Mouse (Mus musculus) neural tube, embryonic 11.5 days (tissue): ENCODE measurements around the gene Zfp414. TPM values are rescaled to one million over a fixed set of nuclear protein-coding genes. Genes with fewer than 3 reads are reported as not detected.

Source experiments
- ATAC-seq: fragments of 200-750 bp; cut with Nextera tagmentation; 2 replicates; pipeline ENCODE4 v1.8.0; 2017; ENCODE audit warnings: moderate number of reproducible peaks, mild to moderate bottlenecking, moderate TSS enrichment, moderate library complexity; ENCODE audit not compliant: insufficient read depth, low FRiP score, low TSS enrichment
- DNase-seq: peaks from one replicate; pipeline ENCODE4 v3.0.0-alpha.2; 2015; ENCODE audit warnings: low spot score
- H3K27ac ChIP-seq: fragments of 300-500 bp; sonication (generic); 2 replicates; pipeline ENCODE4 v1.5.1; 2014; ENCODE audit warnings: low read depth, mild to moderate bottlenecking, low read length
- H3K27me3 ChIP-seq: fragments of 300-500 bp; sonication (generic); 2 replicates; pipeline ENCODE4 v1.6.1; 2014; ENCODE audit warnings: mild to moderate bottlenecking, low read length, mixed read lengths; ENCODE audit not compliant: control insufficient read depth, insufficient read depth
- H3K36me3 ChIP-seq: fragments of 300-500 bp; sonication (generic); 2 replicates; pipeline ENCODE4 v1.6.1; 2014; ENCODE audit warnings: mild to moderate bottlenecking, low read length, moderate library complexity, mixed read lengths; ENCODE audit not compliant: control insufficient read depth, insufficient read depth
- H3K4me1 ChIP-seq: fragments of 300-500 bp; sonication (generic); 2 replicates; pipeline ENCODE4 v1.6.1; 2014; ENCODE audit warnings: low read length, mixed read lengths; ENCODE audit not compliant: control insufficient read depth, insufficient read depth
- H3K4me2 ChIP-seq: fragments of 300-500 bp; sonication (generic); 2 replicates; pipeline ENCODE4 v1.6.1; 2014; ENCODE audit warnings: low read depth, mild to moderate bottlenecking, moderate library complexity
- H3K4me3 ChIP-seq: fragments of 300-500 bp; sonication (generic); 2 replicates; pipeline ENCODE4 v1.5.1; 2014; ENCODE audit warnings: low read depth, low read length
- H3K9ac ChIP-seq: fragments of 300-500 bp; sonication (generic); 2 replicates; pipeline ENCODE4 v1.6.1; 2014; ENCODE audit warnings: mild to moderate bottlenecking, low read length
- H3K9me3 ChIP-seq: fragments of 300-500 bp; sonication (generic); 2 replicates; pipeline ENCODE4 v1.6.1; 2016; ENCODE audit warnings: low read length; ENCODE audit not compliant: control insufficient read depth
- WGBS: fragments of 180-500 bp; shearing (Covaris S2); extraction: QIAGEN DNeasy Blood & Tissue Kit; methylation state at CpG from one replicate; pipeline ENCODE4 v1.1.7; 2014; 5-methylcytosine and 5-hydroxymethylcytosine counted together
- polyA plus RNA-seq: library from polyadenylated mRNA; unstranded; fragments of >200 nt; fragmentation: Nextera tagmentation; extraction: Ambion mirVana; gene quantifications from 2 replicates; pipeline ENCODE4 v1.2.1, GENCODE M21; 2014

Zfp414 gene
- polyA plus RNA-seq, 1 experiment from 2014 or later: 71.0 TPM

DNA sequence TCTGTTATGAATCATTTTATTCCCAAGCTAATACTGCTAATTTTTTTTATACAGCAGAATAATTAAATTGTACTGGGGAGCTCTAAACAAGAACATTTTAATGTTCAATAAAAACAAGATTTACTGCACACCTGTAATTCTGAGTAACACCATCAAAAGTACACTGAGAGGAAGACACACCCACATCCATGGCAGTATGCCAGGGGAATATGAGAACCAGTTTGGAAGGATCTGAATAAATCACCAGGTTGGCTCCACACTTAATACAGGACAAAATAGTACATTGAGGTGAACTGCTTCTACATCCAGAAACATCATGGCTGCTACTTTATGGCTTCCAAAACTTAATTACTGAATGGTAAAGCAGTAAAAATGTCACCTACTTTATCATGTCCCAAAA, 46.6 kb downstream of the Zfp414 start:
- no peaks in the 10 kb centered on the region for H3K27me3 ChIP-seq
- no peak overlapping the region for H3K27ac ChIP-seq
- H3K36me3 ChIP-seq: peaks cover 3% of the 10 kb centered on the region; the same call in 1 of the 2 replicates
- no peaks in the 10 kb centered on the region for H3K4me1 ChIP-seq
- H3K9ac ChIP-seq: no peak overlapping the region
- ATAC-seq: no peak
- DNase-seq: no peak
- H3K4me2 ChIP-seq: no peak overlapping the region
- H3K4me3 ChIP-seq: no peak overlapping the region
- no peaks in the 10 kb centered on the region for H3K9me3 ChIP-seq

DNA sequence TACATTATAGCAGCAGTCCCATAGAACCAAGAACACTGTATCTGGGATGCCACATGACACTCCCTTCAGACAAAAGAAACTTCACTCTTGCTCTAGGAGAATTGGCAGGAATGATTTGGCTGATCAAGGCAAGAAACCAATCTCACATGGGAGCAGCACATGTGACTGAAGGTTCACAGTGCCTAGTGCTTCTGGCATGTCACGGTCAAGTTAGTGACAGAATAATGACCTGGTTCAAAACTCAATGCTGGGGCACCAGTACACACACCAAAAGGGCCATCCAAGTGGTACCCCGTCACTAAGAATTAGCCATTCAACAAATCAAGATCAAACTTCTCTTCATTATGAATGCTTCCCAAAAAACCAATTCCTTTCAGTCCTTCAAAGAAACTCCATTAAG, 47.2 kb downstream of the Zfp414 start:
- 96% methylated on average over 2 of the region's 2 CpGs for WGBS
- Histone ChIP-seq H3K4me2 (no peak overlapping the region), H3K36me3 (peaks cover 3% of the 10 kb centered on the region; the same call in 1 of the 2 replicates), H3K4me1 (no peaks in the 10 kb centered on the region), H3K27me3 (no peaks in the 10 kb centered on the region), H3K27ac (no peak overlapping the region), H3K9me3 (no peaks in the 10 kb centered on the region), H3K4me3 (no peak overlapping the region), H3K9ac (no peak overlapping the region)
- ATAC-seq (no peak), DNase-seq (no peak)

DNA sequence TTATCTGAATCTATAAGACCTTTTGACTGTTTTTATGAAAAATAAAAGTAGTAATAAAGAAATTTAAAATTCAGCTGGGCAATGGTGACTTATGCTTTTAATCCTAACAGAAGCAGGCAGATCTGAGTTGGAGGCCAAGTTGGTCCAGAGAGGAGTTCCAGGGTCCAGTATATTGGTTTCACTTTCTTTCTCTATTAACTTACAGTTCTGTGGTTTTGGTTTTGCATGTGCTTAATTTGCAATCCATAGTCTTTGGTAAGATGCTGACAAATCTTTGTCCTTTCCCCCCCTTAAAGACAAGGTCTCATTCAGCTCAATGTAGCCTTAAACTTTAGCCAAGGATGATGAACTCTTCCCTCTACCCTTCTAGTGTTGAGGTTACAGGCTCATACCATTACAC, 49.9 kb downstream of the Zfp414 start:
- H3K4me3 ChIP-seq: no peak overlapping the region
- H3K27ac ChIP-seq: no peak overlapping the region
- no peak for ATAC-seq
- peaks cover 5% of the 10 kb centered on the region for H3K36me3 ChIP-seq
- no peaks in the 10 kb centered on the region for H3K9me3 ChIP-seq
- DNase-seq: no peak
- H3K4me2 ChIP-seq: no peak overlapping the region
- H3K9ac ChIP-seq: no peak overlapping the region
- H3K4me1 ChIP-seq: peaks cover 18% of the 10 kb centered on the region
- no peaks in the 10 kb centered on the region for H3K27me3 ChIP-seq

Other genes with a start within 250 kb of the Zfp414 start
- gene Zfp101, start 234.4 kb upstream of the Zfp414 start, polyA plus RNA-seq: 20.6 and 25.0 TPM in 2 replicates
- gene Actl9, start 196.2 kb upstream of the Zfp414 start, polyA plus RNA-seq: not detected in 2 replicates
- 37.0 and 40.8 TPM in 2 replicates for gene Adamts10, start 104.9 kb upstream of the Zfp414 start, polyA plus RNA-seq
- 2.2 and 3.1 TPM in 2 replicates for gene Myo1f, start 73.4 kb upstream of the Zfp414 start, polyA plus RNA-seq
- gene Pram1, start 9.0 kb downstream of the Zfp414 start, polyA plus RNA-seq: 0.20 and 1.0 TPM in 2 replicates
- 554 and 558 TPM in 2 replicates for gene Hnrnpm, start 57.8 kb downstream of the Zfp414 start, polyA plus RNA-seq
- 39.3 and 43.8 TPM in 2 replicates for gene March2, start 89.6 kb downstream of the Zfp414 start, polyA plus RNA-seq
- gene Rab11b, start 131.4 kb downstream of the Zfp414 start, polyA plus RNA-seq: 293 and 295 TPM in 2 replicates
- 14.9 and 18.6 TPM in 2 replicates for gene Angptl4, start 152.7 kb downstream of the Zfp414 start, polyA plus RNA-seq
- gene Kank3, start 181.4 kb downstream of the Zfp414 start, polyA plus RNA-seq: 23.5 TPM in 2 replicates
- 813 and 863 TPM in 2 replicates for gene Rps28, start 195.5 kb downstream of the Zfp414 start, polyA plus RNA-seq
- 432 and 435 TPM in 2 replicates for gene Ndufa7, start 195.5 kb downstream of the Zfp414 start, polyA plus RNA-seq
- 72.6 and 79.1 TPM in 2 replicates for gene Cd320, start 214.0 kb downstream of the Zfp414 start, polyA plus RNA-seq
- gene Gm7029, start 244.7 kb downstream of the Zfp414 start, polyA plus RNA-seq: not detected in 2 replicates